Mouse (Mus musculus): ENCODE data around the gene Map4k1. TPM values are rescaled to one million over a fixed set of nuclear protein-coding genes. Genes with fewer than 3 reads are reported as not detected.
A peak's percentile ranks its signal among the peaks of the same experiment; 100 is the strongest.

Gene Map4k1
- polyA plus RNA-seq, 1 experiment from 2014 or later = 12.2 TPM

- Histone ChIP-seq H3K4me3 (ENCODE audit: low read length) (no peak overlapping the region), H3K36me3 (ENCODE audit: control insufficient read depth, insufficient read depth) (no peaks in the 10 kb centered on the region), H3K9ac (ENCODE audit: low read length) (no peak overlapping the region), H3K27me3 (ENCODE audit: control insufficient read depth, insufficient read depth, low read length) (peaks cover 6% of the 10 kb centered on the region; the same call in 1 of the 2 replicates), H3K4me1 (ENCODE audit: control insufficient read depth, insufficient read depth, low read length) (no peaks in the 10 kb centered on the region), H3K9me3 (replicated peaks; ENCODE audit: control insufficient read depth, low read length) (no peaks in the 10 kb centered on the region), H3K4me2 (ENCODE audit: low read depth, low read length) (no peak overlapping the region), H3K27ac (ENCODE audit: low read length) (no peak overlapping the region)
- 72% methylated on average over 7 of the region's 7 CpGs for WGBS
- ATAC-seq (replicated peaks; ENCODE audit: extremely low read depth, insufficient read depth, low FRiP score) = no peak
Observed at GRCm38 (mm10) chr7:29025566-29025965, 43.7 kb downstream of the Map4k1 start.

- Histone ChIP-seq H3K4me1 (ENCODE audit: control insufficient read depth, insufficient read depth, low read length) (no peaks in the 10 kb centered on the region), H3K36me3 (ENCODE audit: control insufficient read depth, insufficient read depth) (no peaks in the 10 kb centered on the region), H3K4me3 (ENCODE audit: low read length) (no peak overlapping the region), H3K4me2 (ENCODE audit: low read depth, low read length) (no peak overlapping the region), H3K27me3 (ENCODE audit: control insufficient read depth, insufficient read depth, low read length) (no peaks in the 10 kb centered on the region), H3K27ac (ENCODE audit: low read length) (no peak overlapping the region), H3K9me3 (replicated peaks; ENCODE audit: control insufficient read depth, low read length) (no peaks in the 10 kb centered on the region), H3K9ac (ENCODE audit: low read length) (no peak overlapping the region)
- WGBS = 73% methylated on average over 5 of the region's 5 CpGs
- no peak for ATAC-seq (replicated peaks; ENCODE audit: extremely low read depth, insufficient read depth, low FRiP score)
Observed at GRCm38 (mm10) chr7:29026195-29026594, 44.3 kb downstream of the Map4k1 start.

DNA sequence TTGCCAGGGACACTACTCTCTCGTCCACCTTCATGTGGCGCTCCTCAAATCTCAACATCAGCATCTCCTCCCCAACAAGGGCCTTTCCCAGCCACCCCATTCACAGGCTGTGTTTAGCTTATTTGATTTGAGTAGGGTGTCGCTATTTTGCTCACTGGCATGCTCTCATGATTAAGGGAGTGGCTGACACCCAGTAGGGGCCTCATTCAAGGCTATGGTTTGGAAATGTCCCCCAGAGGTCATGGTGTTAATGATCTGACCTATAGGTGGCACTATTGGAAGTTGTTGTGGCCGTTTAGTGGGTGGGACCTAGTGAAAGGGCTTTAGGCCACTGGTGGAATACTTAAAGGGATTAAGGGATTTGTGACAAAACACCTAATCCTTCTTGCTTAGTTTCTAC lies 45.0 kb downstream of the Map4k1 start:
- no peaks in the 10 kb centered on the region for H3K4me1 ChIP-seq (ENCODE audit: control insufficient read depth, insufficient read depth, low read length)
- ATAC-seq (replicated peaks; ENCODE audit: extremely low read depth, insufficient read depth, low FRiP score) = no peak
- 71% methylated on average over 4 of the region's 4 CpGs for WGBS
- no peak overlapping the region for H3K27ac ChIP-seq (ENCODE audit: low read length)
- H3K9ac ChIP-seq (ENCODE audit: low read length) = no peak overlapping the region
- no peaks in the 10 kb centered on the region for H3K27me3 ChIP-seq (ENCODE audit: control insufficient read depth, insufficient read depth, low read length)
- H3K4me2 ChIP-seq (ENCODE audit: low read depth, low read length) = no peak overlapping the region
- no peaks in the 10 kb centered on the region for H3K36me3 ChIP-seq (ENCODE audit: control insufficient read depth, insufficient read depth)
- no peaks in the 10 kb centered on the region for H3K9me3 ChIP-seq (replicated peaks; ENCODE audit: control insufficient read depth, low read length)
- H3K4me3 ChIP-seq (ENCODE audit: low read length) = no peak overlapping the region

GRCm38 (mm10) chr7:29028761-29029160 lies 46.9 kb downstream of the Map4k1 start:
- no peaks in the 10 kb centered on the region for H3K36me3 ChIP-seq (ENCODE audit: control insufficient read depth, insufficient read depth)
- no peaks in the 10 kb centered on the region for H3K4me1 ChIP-seq (ENCODE audit: control insufficient read depth, insufficient read depth, low read length)
- no peaks in the 10 kb centered on the region for H3K27me3 ChIP-seq (ENCODE audit: control insufficient read depth, insufficient read depth, low read length)
- 79% methylated on average over 6 of the region's 6 CpGs for WGBS
- H3K4me2 ChIP-seq (ENCODE audit: low read depth, low read length) = no peak overlapping the region
- ATAC-seq (replicated peaks; ENCODE audit: extremely low read depth, insufficient read depth, low FRiP score) = no peak
- no peak overlapping the region for H3K4me3 ChIP-seq (ENCODE audit: low read length)
- no peak overlapping the region for H3K27ac ChIP-seq (ENCODE audit: low read length)
- H3K9ac ChIP-seq (ENCODE audit: low read length) = no peak overlapping the region
- peaks cover 4% of the 10 kb centered on the region; the same call in 1 of the 2 replicates for H3K9me3 ChIP-seq (replicated peaks; ENCODE audit: control insufficient read depth, low read length)

DNA sequence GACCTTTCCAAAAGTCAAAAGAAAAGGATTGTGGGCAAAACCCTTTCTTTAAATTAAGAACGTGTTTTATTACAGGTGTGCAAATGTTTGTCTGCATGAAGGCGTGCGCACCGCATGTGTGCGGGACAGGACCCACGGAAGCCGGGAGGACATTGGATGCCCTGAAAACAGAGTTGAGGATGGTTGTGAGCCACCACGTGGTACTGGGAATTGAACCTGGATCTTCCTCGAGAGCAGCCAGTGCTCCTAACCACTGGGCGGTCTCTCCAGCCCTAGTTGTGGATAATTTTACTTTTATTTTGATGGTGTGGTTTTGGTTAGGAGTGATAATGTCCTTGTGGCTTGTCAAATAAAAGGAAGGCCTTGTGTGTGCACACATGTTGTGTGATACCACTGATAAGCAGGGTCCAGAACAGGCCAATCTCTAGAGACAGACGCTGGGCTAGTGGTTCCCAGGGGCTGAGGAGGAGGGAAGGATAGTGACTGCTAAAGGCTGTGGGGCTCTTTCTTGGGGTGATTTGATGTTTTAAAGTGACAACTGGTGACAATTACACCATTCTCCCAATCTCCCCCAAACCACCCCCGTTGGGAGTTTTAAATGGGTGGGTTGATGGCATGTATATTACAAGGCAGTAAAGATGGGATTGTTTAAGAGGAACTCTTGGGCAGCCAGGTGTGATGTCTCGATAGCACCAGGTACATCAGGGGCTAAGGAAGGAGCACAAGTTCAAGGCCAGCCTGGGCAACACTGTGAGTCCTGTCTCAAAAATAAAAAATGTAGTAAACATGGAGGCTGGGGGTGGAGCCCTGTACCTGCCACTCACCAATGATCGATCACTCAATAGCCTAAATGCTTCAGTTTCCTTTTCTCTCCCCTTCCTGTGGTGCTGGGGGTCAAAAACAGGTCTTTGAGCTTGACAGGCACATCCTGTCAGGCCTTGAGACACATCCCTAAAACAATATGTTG lies 48.1 kb downstream of the Map4k1 start:
- Histone ChIP-seq H3K4me3 (ENCODE audit: low read length) (no peak overlapping the region), H3K9ac (ENCODE audit: low read length) (no peak overlapping the region), H3K4me1 (ENCODE audit: control insufficient read depth, insufficient read depth, low read length) (no peaks in the 10 kb centered on the region), H3K27ac (ENCODE audit: low read length) (no peak overlapping the region), H3K36me3 (ENCODE audit: control insufficient read depth, insufficient read depth) (no peaks in the 10 kb centered on the region), H3K27me3 (ENCODE audit: control insufficient read depth, insufficient read depth, low read length) (no peaks in the 10 kb centered on the region), H3K9me3 (replicated peaks; ENCODE audit: control insufficient read depth, low read length) (peaks cover 4% of the 10 kb centered on the region; the same call in 1 of the 2 replicates), H3K4me2 (ENCODE audit: low read depth, low read length) (no peak overlapping the region)
- WGBS = 80% methylated on average over 14 of the region's 14 CpGs
- no peak for ATAC-seq (replicated peaks; ENCODE audit: extremely low read depth, insufficient read depth, low FRiP score)

- Histone ChIP-seq H3K27ac (ENCODE audit: low read length) (no peak overlapping the region), H3K4me3 (ENCODE audit: low read length) (no peak overlapping the region), H3K9me3 (replicated peaks; ENCODE audit: control insufficient read depth, low read length) (peaks cover 4% of the 10 kb centered on the region; the same call in 1 of the 2 replicates), H3K9ac (ENCODE audit: low read length) (no peak overlapping the region), H3K4me2 (ENCODE audit: low read depth, low read length) (no peak overlapping the region), H3K36me3 (ENCODE audit: control insufficient read depth, insufficient read depth) (no peaks in the 10 kb centered on the region), H3K27me3 (ENCODE audit: control insufficient read depth, insufficient read depth, low read length) (no peaks in the 10 kb centered on the region), H3K4me1 (ENCODE audit: control insufficient read depth, insufficient read depth, low read length) (no peaks in the 10 kb centered on the region)
- WGBS = 51% methylated on average over 10 of the region's 10 CpGs
- ATAC-seq (replicated peaks; ENCODE audit: extremely low read depth, insufficient read depth, low FRiP score) = no peak
Observed at GRCm38 (mm10) chr7:29031641-29032040, 49.8 kb downstream of the Map4k1 start.

DNA sequence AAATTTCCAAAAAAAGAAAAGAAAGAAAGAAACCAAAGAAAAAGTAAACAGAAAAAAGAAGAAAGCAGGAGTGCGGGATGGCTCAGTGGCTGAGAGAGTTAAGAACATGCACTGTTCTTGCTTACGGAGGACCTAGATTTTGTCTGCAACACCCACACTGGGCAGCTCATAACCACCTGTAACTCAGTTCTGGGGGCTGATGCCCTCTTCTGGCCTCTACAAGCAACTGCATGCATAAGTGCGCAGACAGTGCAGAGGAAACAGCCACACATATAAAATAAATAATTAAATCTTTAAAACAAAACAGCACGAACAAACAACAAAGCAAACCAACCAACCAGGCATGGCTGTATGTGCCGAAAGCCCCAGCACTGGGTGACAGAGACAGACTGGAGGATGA lies 50.8 kb downstream of the Map4k1 start:
- no peak overlapping the region for H3K4me2 ChIP-seq (ENCODE audit: low read depth, low read length)
- no peak overlapping the region for H3K4me3 ChIP-seq (ENCODE audit: low read length)
- no peak overlapping the region for H3K27ac ChIP-seq (ENCODE audit: low read length)
- no peaks in the 10 kb centered on the region for H3K36me3 ChIP-seq (ENCODE audit: control insufficient read depth, insufficient read depth)
- H3K27me3 ChIP-seq (ENCODE audit: control insufficient read depth, insufficient read depth, low read length) = no peaks in the 10 kb centered on the region
- no peak for ATAC-seq (replicated peaks; ENCODE audit: extremely low read depth, insufficient read depth, low FRiP score)
- peaks cover 4% of the 10 kb centered on the region; the same call in 1 of the 2 replicates for H3K9me3 ChIP-seq (replicated peaks; ENCODE audit: control insufficient read depth, low read length)
- WGBS = 84% methylated on average over 5 of the region's 5 CpGs
- no peak overlapping the region for H3K9ac ChIP-seq (ENCODE audit: low read length)
- H3K4me1 ChIP-seq (ENCODE audit: control insufficient read depth, insufficient read depth, low read length) = no peaks in the 10 kb centered on the region

DNA sequence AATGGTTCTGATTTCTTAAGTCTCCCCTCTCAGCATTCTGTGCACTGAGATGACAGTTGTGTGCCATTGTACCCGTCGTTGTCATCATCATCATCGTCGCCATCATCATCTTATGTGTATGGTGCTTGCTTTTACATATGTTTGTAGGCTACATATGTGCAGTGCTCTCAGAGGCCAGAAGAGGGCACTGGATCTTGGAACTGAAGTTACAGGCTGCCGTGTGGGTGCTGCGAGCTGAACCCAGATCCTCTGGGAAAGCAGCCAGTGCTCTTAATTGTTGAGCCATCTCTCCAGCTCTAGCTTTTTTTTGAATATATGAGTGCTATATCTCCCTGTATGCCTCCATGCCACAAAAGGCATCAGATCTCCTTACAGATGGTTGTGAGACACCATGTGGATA lies 55.4 kb downstream of the Map4k1 start:
- Histone ChIP-seq H3K4me2 (ENCODE audit: low read depth, low read length) (no peak overlapping the region), H3K27ac (ENCODE audit: low read length) (no peak overlapping the region), H3K27me3 (ENCODE audit: control insufficient read depth, insufficient read depth, low read length) (no peaks in the 10 kb centered on the region; the same call in 1 of the 2 replicates), H3K36me3 (ENCODE audit: control insufficient read depth, insufficient read depth) (no peaks in the 10 kb centered on the region), H3K9me3 (replicated peaks; ENCODE audit: control insufficient read depth, low read length) (peaks cover 4% of the 10 kb centered on the region; the same call in 1 of the 2 replicates), H3K9ac (ENCODE audit: low read length) (no peak overlapping the region), H3K4me1 (ENCODE audit: control insufficient read depth, insufficient read depth, low read length) (peaks cover 2% of the 10 kb centered on the region; the same call in 1 of the 2 replicates), H3K4me3 (ENCODE audit: low read length) (no peak overlapping the region)
- ATAC-seq (replicated peaks; ENCODE audit: extremely low read depth, insufficient read depth, low FRiP score) = no peak
- 88% methylated on average over 6 of the region's 6 CpGs for WGBS

GRCm38 (mm10) chr7:29039604-29039984 lies 57.7 kb downstream of the Map4k1 start:
- Histone ChIP-seq H3K27me3 (ENCODE audit: control insufficient read depth, insufficient read depth, low read length) (no peaks in the 10 kb centered on the region; the same call in 1 of the 2 replicates), H3K9ac (ENCODE audit: low read length) (peak overlapping the region; percentile 48)
- WGBS = under 1% methylated on average over 11 of the region's 11 CpGs

More at GRCm38 (mm10) chr7:29039604-29039984, 57.7 kb downstream of the Map4k1 start:
- H3K4me1 ChIP-seq (ENCODE audit: control insufficient read depth, insufficient read depth, low read length) = peaks cover 2% of the 10 kb centered on the region; the same call in 1 of the 2 replicates
- peak overlapping the region; percentile 59 for H3K4me2 ChIP-seq (ENCODE audit: low read depth, low read length)
- H3K27ac ChIP-seq (ENCODE audit: low read length) = no peak overlapping the region
- H3K36me3 ChIP-seq (ENCODE audit: control insufficient read depth, insufficient read depth) = no peaks in the 10 kb centered on the region
- no peaks in the 10 kb centered on the region for H3K9me3 ChIP-seq (replicated peaks; ENCODE audit: control insufficient read depth, low read length)
- peak overlapping the region; percentile 32 for H3K4me3 ChIP-seq (ENCODE audit: low read length)
- peak; percentile 57 for ATAC-seq (replicated peaks; ENCODE audit: extremely low read depth, insufficient read depth, low FRiP score)
